9 mouse cellular contexts compared by ENCODE assay signal in genomic region chr9:63856065-63856736, GRCm38 (mm10).
DNase-seq lines count a peak whose midpoint lies in the region; ATAC-seq lines count a peak whose summit lies in the region.
"Had no signal": no experiment of that assay in that cellular context is flagged by ENCODE, and none has a peak within 500 bp of the region (broad histone marks: within the 10 kb centered on the region; RNA-seq: fewer than 3 reads in every experiment).

No protein-coding gene starts in this region.

- H3K9ac ChIP-seq in neural tube, embryonic 13.5 days = no peak overlapping the region
- H3K9ac ChIP-seq in heart, embryonic 12.5 days = no peak overlapping the region
- H3K9ac ChIP-seq: liver, embryonic 14.5 days had no signal

- 0 out of 2 replicates have a peak overlapping the region, but pooled peaks have one; percentile 10 for H3K27ac ChIP-seq in neural tube, embryonic 13.5 days (replicated peaks)
- no peak overlapping the region for H3K27ac ChIP-seq in heart, embryonic 12.5 days (ENCODE audit: poor library complexity, severe bottlenecking)
- H3K27ac ChIP-seq: liver, embryonic 14.5 days had no signal

- no peaks in the 10 kb centered on the region for H3K36me3 ChIP-seq in neural tube, embryonic 13.5 days
- no peaks in the 10 kb centered on the region for H3K36me3 ChIP-seq in heart, embryonic 12.5 days

- H3K4me3 ChIP-seq in neural tube, embryonic 13.5 days = no peak overlapping the region
- no peak overlapping the region for H3K4me3 ChIP-seq in heart, embryonic 12.5 days

- H3K4me2 ChIP-seq in neural tube, embryonic 13.5 days = no peak overlapping the region
- no peak overlapping the region for H3K4me2 ChIP-seq in heart, embryonic 12.5 days

- H3K4me1 ChIP-seq in neural tube, embryonic 13.5 days (replicated peaks) = peaks cover 16% of the 10 kb centered on the region
- H3K4me1 ChIP-seq in heart, embryonic 12.5 days (replicated peaks) = peaks cover 10% of the 10 kb centered on the region; the same call in 1 of the 2 replicates

- H3K27me3 ChIP-seq in neural tube, embryonic 13.5 days = no peaks in the 10 kb centered on the region
- no peaks in the 10 kb centered on the region for H3K27me3 ChIP-seq in heart, embryonic 12.5 days (replicated peaks)

- H3K9me3 ChIP-seq in neural tube, embryonic 13.5 days = no peaks in the 10 kb centered on the region
- H3K9me3 ChIP-seq in heart, embryonic 12.5 days (replicated peaks) = no peaks in the 10 kb centered on the region

- WGBS in neural tube, embryonic 13.5 days = 65% methylated on average over 9 of the region's 9 CpGs
- WGBS in heart, embryonic 12.5 days = 75% methylated on average over 9 of the region's 9 CpGs

- no peak for ATAC-seq in neural tube, embryonic 13.5 days (ENCODE audit: low read depth)
- ATAC-seq in heart, embryonic 12.5 days (ENCODE audit: insufficient number of reproducible peaks, low FRiP score) = no peak

- peak; percentile 21 for DNase-seq in adrenal gland, postnatal 14 days
- no peak for DNase-seq in adrenal gland, adult 18-20 months (ENCODE audit: low spot score in 2 of 2)
- DNase-seq in neural tube, embryonic 10.5 days (ENCODE audit: extremely low spot score, low spot score) = no peak
- DNase-seq in layer of hippocampus, adult 9-10 months (ENCODE audit: low spot score) = peak; percentile 58
- peak; percentile 80 for DNase-seq in right cerebral cortex, postnatal 14 days
- no peak for DNase-seq in gastrocnemius, postnatal 10 days

Comparison
In these comparisons a context has a peak if more than half of its experiments do, and no peak if none do; other contexts are left out.
1. DNase-seq: peak in adrenal gland, postnatal 14 days (single experiment), layer of hippocampus, adult 9-10 months (single experiment) and right cerebral cortex, postnatal 14 days (single experiment); none in adrenal gland, adult 18-20 months (0 of 2), neural tube, embryonic 10.5 days (single experiment) and gastrocnemius, postnatal 10 days (single experiment).